ENCODE assay signal across 18 mouse cellular contexts in genomic region chr14:61155687-61156086, GRCm38 (mm10). TPM values are rescaled to one million over a fixed set of nuclear protein-coding genes. Genes with fewer than 3 reads are reported as not detected.
DNase-seq lines count a peak whose midpoint lies in the region; ATAC-seq lines count a peak whose summit lies in the region.
"Had no signal": no experiment of that assay in that cellular context is flagged by ENCODE, and none has a peak within 500 bp of the region (broad histone marks: within the 10 kb centered on the region; RNA-seq: fewer than 3 reads in every experiment).

No protein-coding gene starts in this region.

- H3K9me3 ChIP-seq in heart, embryonic 15.5 days (replicated peaks), result no peaks in the 10 kb centered on the region
- H3K9me3 ChIP-seq: embryonic facial prominence, embryonic 13.5 days; embryonic facial prominence, embryonic 15.5 days; forebrain, embryonic 10.5 days; forebrain, embryonic 12.5 days had no signal

- no peaks in the 10 kb centered on the region for H3K36me3 ChIP-seq in heart, embryonic 15.5 days
- H3K36me3 ChIP-seq: embryonic facial prominence, embryonic 13.5 days; embryonic facial prominence, embryonic 15.5 days; forebrain, embryonic 10.5 days; forebrain, embryonic 12.5 days had no signal

- intact Hi-C loops in heart, postnatal 14 days (cut with DNase I), result no loop called here

- no peak overlapping the region for H3K4me2 ChIP-seq in heart, embryonic 15.5 days
- H3K4me2 ChIP-seq: embryonic facial prominence, embryonic 13.5 days; embryonic facial prominence, embryonic 15.5 days; forebrain, embryonic 12.5 days had no signal

- peak; percentile 81 for DNase-seq in heart, adult 11 months
- no peak for DNase-seq in heart, adult 18-20 months
- no peak for DNase-seq in heart, postnatal 14 days
- DNase-seq: adrenal gland, adult 2 months; adrenal gland, postnatal 10 days; adrenal gland, postnatal 25 days; cerebellum, adult 11 months; cerebellum, adult 18-20 months; cerebellum, adult 8-10 months; cerebellum, adult 9-11 months; cerebellum, postnatal 36 days; embryo, embryonic 11 days had no signal

- H3K4me3 ChIP-seq in heart, embryonic 15.5 days, result no peak overlapping the region
- H3K4me3 ChIP-seq: embryonic facial prominence, embryonic 13.5 days; embryonic facial prominence, embryonic 15.5 days; erythroblast, embryonic 14.5 days; forebrain, embryonic 10.5 days; forebrain, embryonic 12.5 days had no signal

- peak overlapping the region; percentile 1; the same call in 1 of the 2 replicates for H3K27ac ChIP-seq in heart, embryonic 15.5 days
- H3K27ac ChIP-seq: embryonic facial prominence, embryonic 13.5 days; embryonic facial prominence, embryonic 15.5 days; forebrain, embryonic 10.5 days; forebrain, embryonic 12.5 days had no signal

- ATAC-seq in heart, embryonic 15.5 days (replicated peaks; ENCODE audit: insufficient number of reproducible peaks, insufficient read depth, low FRiP score, low read depth), result no peak

- H3K4me1 ChIP-seq in heart, embryonic 15.5 days (replicated peaks), result peaks cover 16% of the 10 kb centered on the region
- H3K4me1 ChIP-seq: embryonic facial prominence, embryonic 15.5 days had no signal

- no peaks in the 10 kb centered on the region for H3K27me3 ChIP-seq in heart, embryonic 15.5 days
- H3K27me3 ChIP-seq: embryonic facial prominence, embryonic 13.5 days; embryonic facial prominence, embryonic 15.5 days; forebrain, embryonic 12.5 days had no signal

- no peak overlapping the region for H3K9ac ChIP-seq in heart, embryonic 15.5 days
- H3K9ac ChIP-seq: embryonic facial prominence, embryonic 13.5 days; embryonic facial prominence, embryonic 15.5 days; forebrain, embryonic 12.5 days had no signal

RNA-seq across cellular contexts. Expression of gene Sacs, which starts 17.4 kb away (rescaled TPM):
- 10 to 100 TPM; 20.9 to 21.0 TPM for total RNA-seq in heart, adult 18-20 months (2021)
- 3.5 and 4.0 TPM in 2 replicates for polyA plus RNA-seq in heart, embryonic 15.5 days (2015; fragmentation: Nextera tagmentation; extraction: Ambion mirVana)
- 10 to 100 TPM; 33.0 to 33.6 TPM for total RNA-seq in heart, postnatal 14 days (2021)
